Mouse (Mus musculus) spleen, adult 2 months (tissue): ENCODE measurements around the gene Gm11214.

Source experiments
- CTCF ChIP-seq: fragments of 200-500 bp; IDR thresholded peaks from 2 replicates; pipeline ENCODE4 v1.5.1; 2011; ENCODE audit warnings: mild to moderate bottlenecking, inconsistent platforms; ENCODE audit not compliant: insufficient read depth, insufficient read length, insufficient replicate concordance; ENCODE audit errors: extremely low read depth
- POLR2A ChIP-seq: fragments of 200-500 bp; IDR thresholded peaks from 2 replicates; pipeline ENCODE4 v1.6.1; 2011; ENCODE audit warnings: low read depth, low read length, inconsistent platforms

- TF ChIP-seq CTCF (no peak), POLR2A (no peak)
Measured at GRCm38 (mm10) chr4:63699749-63700148, 36.6 kb upstream of the Gm11214 start.
